Mouse (Mus musculus) Patski (cell line): Measurements from ENCODE around the gene Cdh26. TPM values are rescaled to one million over a fixed set of nuclear protein-coding genes. Genes with fewer than 3 reads are reported as not detected.

Experiments
- ATAC-seq: fragments of 100-300 bp; one replicate; pipeline ENCODE4 v1.8.0; 2021
- CTCF ChIA-PET: fragments of 350-600 bp; sonication (Branson Sonifier 250); formaldehyde crosslinking; loops from one replicate; lab custom pipeline; 2022; ENCODE audit warnings: inconsistent platforms; lab: Charles Lee
- POLR2A ChIA-PET: fragments of 350-600 bp; sonication (Branson Sonifier 250); formaldehyde crosslinking; loops from one replicate; lab custom pipeline; 2022; ENCODE audit warnings: antibody characterized with exemption, inconsistent platforms; lab: Charles Lee
- DNase-seq: peaks from one replicate; pipeline ENCODE4 v3.0.0-alpha.2; 2011; ENCODE audit warnings: low read depth, low spot score
- H3K27me3 ChIP-seq: fragments of 371-371 bp; one replicate; pipeline ENCODE4 v1.5.1; 2021
- CTCF ChIP-seq: fragments of 100-300 bp; IDR thresholded peaks from one replicate; pipeline ENCODE4 v1.5.1; 2021
- in situ Hi-C: fragments of 300-500 bp; cut with MboI; formaldehyde crosslinking; loops from 3 replicates; pipeline ENCODE4 v1.11.1; 2018; ENCODE audit warnings: low pct_unique_long_range_greater_than_20kb, mixed read lengths
- polyA plus RNA-seq: library from polyadenylated mRNA; unstranded; gene quantifications from one replicate; pipeline ENCODE4 v1.2.3, GENCODE M21; 2021

Cdh26 gene
- polyA plus RNA-seq, result not detected

DNA sequence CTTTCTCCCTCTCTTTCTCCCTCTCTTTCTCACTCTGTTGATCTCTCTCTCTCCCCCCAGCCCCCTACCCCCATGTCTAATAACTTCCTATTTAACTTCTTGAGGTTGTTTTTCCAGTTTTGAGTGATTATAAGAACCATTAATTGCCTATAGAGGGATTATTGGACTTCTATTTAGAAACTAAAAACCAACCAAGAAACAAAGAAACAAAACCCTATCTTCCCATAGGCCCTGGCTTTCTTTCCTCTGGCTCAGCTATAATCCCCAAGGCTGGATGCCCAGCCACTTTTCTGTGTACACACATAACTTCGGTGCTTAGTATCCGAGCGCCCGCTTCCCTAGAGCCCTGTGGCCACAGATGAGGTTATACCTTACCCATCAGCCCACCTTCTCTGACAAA lies at the start of gene Cdh26:
Gene Cdh26 (plus strand): TSS at position 301 of the 400 bp plus-strand sequence.
- H3K27me3 ChIP-seq, result no peaks in the 10 kb centered on the region
- ChIA-PET CTCF (no interaction called here), POLR2A (no interaction called here)
- DNase-seq (no peak), ATAC-seq (no peak)
- in situ Hi-C loops, result no loop called here
- no peak for TF ChIP-seq CTCF

DNA sequence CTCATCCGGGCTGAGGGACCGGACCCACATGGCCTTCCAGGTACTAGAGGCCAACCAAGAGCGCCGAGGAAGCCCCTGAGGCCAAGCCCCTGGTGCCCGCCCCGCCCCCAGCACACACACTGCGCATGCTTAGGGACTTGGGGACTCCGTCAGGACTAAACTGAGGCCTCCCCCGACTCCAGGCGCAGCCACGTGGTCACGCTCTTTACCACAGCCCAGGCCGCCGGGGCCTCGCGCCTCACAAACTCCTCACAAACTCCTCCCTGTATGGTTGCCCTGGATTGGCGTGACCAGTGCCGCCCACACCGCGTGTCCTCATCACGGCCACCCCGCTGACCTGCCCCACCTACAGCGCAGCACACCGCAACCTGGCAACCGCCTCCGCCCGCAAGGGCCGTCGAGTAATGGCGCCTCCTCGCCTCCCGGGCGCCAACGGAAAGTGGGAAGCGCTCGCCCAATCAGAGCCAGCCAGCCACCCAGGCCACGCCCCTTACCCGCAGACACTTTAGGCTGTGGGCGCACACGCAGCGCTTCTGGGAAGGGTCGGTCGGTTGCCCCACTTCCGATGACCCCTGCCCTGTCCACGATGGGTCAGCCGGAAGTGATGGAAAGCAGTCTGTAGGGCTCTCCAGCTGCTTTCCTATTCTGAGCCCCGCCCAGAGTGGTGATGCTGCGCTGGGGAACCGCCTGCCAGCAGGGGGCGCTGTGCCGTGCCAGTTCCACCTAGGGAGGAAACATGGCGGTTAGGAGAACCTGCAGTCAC lies 23.1 kb upstream of the Cdh26 start, which contains the start of gene Sycp2:
Gene Sycp2 (minus strand): TSS at position 633 of the 763 bp plus-strand sequence.
- ATAC-seq, result no peak
- POLR2A ChIA-PET, result no interaction called here
- in situ Hi-C loops, result no loop called here

DNA sequence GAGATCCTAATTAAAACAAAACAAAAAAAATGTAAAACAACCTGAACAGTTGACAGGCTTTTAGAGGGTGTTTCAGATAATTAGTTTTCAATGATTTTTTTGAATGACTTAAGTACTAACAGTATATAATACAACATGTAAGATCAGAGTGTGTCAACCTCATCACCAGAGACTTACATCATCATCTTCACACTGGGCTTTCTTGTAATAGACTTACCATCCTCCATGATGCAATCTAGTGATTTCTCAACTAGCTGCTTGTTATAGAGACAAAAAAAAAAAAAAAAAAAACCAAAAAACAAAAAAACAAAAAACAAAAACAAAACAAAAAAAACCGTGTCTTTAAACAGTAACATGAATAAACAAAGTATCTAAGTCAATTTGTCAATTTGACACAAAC lies 21.3 kb upstream of the Cdh26 start:
- in situ Hi-C loops, result no loop called here
- ATAC-seq, result no peak

More for the DNA sequence above, 23.1 kb upstream of the Cdh26 start, which contains the start of gene Sycp2:
- TF ChIP-seq CTCF, result no peak
- CTCF ChIA-PET, result no interaction called here
- H3K27me3 ChIP-seq, result peaks cover 24% of the 10 kb centered on the region
- DNase-seq, result no peak

DNA sequence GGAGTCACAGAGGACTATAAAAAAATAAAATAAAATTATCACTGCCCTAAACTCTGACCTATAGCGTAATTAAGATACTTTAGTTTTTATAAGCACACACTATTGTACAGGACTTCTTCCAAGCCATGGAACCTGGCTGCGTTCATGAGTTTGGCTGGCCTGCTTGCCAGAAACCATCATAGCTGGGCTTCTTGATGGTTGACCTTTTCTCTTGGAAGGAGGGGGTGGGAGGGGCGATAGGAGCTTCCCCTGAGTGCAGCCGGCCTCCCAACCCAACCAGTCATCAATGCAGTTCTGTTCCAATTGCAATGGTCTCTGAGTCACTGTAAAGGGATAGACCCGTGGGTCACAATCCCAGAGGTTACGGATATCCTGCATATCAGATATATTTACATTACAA lies 20.0 kb upstream of the Cdh26 start:
- in situ Hi-C loops, result no loop called here
- POLR2A ChIA-PET, result no interaction called here
- no peak for TF ChIP-seq CTCF
- CTCF ChIA-PET, result no interaction called here
- no peak for DNase-seq
- no peak for ATAC-seq
- H3K27me3 ChIP-seq, result peaks cover 3% of the 10 kb centered on the region

More for the DNA sequence above, 21.3 kb upstream of the Cdh26 start:
- ChIA-PET CTCF (no interaction called here), POLR2A (no interaction called here)
- no peak for TF ChIP-seq CTCF
- H3K27me3 ChIP-seq, result peaks cover 6% of the 10 kb centered on the region
- DNase-seq, result no peak

DNA sequence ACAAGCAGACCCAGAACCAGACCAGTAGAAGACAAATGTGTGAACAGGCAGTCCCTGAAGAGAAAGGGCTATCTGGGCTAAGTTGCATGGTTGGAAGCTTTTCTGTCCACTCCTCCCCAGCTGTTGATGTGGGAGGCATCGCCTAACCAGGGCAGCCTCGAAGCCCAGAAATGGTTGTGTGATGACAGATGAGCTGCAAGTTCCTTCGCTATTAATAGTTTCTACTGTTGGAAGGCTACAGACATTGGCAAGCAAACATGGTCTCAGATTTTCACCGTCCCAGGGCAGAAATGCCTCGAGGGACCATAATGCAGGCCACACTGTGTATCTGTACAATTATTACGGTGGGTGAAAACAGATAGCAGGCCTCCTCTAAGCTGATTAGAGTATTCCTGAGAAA lies 17.7 kb upstream of the Cdh26 start:
- POLR2A ChIA-PET, result no interaction called here
- CTCF ChIA-PET, result no interaction called here
- TF ChIP-seq CTCF, result no peak
- in situ Hi-C loops, result no loop called here
- H3K27me3 ChIP-seq, result no peaks in the 10 kb centered on the region
- no peak for DNase-seq
- ATAC-seq, result no peak

DNA sequence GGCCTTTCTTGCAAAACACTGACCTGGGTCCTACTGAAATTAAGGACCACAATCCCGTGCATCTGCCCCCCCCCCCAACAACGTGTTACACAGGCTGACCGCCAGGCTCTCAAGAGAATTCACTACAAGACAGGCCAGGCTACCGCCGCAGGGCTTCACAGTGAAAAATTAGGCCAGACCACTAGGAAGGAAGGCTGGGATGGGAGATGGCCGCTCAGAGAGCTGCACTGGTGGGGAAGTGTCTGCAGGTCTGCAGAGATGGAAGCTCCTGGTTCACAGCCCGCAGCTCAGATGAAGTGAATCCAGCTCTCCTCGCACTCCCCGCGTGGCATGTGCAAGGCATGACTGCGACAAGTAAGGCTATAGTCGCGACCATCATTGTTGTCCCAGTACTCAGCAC lies 17.2 kb upstream of the Cdh26 start:
- no peaks in the 10 kb centered on the region for H3K27me3 ChIP-seq
- no peak for TF ChIP-seq CTCF
- CTCF ChIA-PET, result no interaction called here
- DNase-seq (no peak), ATAC-seq (no peak)
- in situ Hi-C loops, result no loop called here
- POLR2A ChIA-PET, result no interaction called here

DNA sequence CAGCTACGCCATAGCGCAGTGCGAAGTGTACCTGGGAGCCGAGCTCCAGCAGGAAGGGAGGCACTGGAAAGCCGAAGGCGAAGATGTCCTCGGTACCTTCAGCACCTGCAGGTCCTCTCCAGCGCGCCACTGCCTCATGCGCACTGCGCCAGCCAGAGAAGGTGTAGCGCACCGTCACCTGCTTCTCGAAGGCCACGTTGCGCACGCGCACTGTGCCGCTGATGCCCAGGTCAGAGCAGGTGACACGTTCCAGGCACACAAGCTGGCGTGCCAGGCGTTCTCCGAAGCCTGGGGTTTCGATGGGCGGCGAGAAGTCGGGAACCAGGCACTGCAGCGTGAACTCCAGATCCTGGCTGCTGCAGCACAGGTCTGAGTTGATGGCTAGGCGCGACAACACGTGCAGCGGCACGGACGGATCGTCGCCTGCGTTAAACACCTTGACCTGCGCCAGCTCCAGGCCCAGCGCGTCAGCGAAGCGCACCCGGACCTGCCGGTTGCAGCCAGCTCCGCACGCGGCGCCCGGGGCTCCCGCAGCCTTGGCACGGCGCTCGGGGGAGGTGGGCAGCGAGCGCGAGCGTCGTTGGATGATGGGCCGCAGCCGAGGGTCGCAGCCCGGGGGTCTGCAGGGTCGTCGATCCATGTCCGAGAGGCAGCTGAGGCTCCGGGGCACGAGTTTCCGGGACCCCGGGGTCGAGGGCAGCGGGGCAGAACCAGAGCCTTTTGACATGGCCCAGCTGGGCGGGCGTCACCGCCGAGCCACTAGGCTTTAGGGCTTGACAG lies 16.7 kb upstream of the Cdh26 start:
- H3K27me3 ChIP-seq, result no peaks in the 10 kb centered on the region
- TF ChIP-seq CTCF, result no peak
- DNase-seq (no peak), ATAC-seq (no peak)
- in situ Hi-C loops, result no loop called here
- ChIA-PET POLR2A (no interaction called here), CTCF (no interaction called here)

DNA sequence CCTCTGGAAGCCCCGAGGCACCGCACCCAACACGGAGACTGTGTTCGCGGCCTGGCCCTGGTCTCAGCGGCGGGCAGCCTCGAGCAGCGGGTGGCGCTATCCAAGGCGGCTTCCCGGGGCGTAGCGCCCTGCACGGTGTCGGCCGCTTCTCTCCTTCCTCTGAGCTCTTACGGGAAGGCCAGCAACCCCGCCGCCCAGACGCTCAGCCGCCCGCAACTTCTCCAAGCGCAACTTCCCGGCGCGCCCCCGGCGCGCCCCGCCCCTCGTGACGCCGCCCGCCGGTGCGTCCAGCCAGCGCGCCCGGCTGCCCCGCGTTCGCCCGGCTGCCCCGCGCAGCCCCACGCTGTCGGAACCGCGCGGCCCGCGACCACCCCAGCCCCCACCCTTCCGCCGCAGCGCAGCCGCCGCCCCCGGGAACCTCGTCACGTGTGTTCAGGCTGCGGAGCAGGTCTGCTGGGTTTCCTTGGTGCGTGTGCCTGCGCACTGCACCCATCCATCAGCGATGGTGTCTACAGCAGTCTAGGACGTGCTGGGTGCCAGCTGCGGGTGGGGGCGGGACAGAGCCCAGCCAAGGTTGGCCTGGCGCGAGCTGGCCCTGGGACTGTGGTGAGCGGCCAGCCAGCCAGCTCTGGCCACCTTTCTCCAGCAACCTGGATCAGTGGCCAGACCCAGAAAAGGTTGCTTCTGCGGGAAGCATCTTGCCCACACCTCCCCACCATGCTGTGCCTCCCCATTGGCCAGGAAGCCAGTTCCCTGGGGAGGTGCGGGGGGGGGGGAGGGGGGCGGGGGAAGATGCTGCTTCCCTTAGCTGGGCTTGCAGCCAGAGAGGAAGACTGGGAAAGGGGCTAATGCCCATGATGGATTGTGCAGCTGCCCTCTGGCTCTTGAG lies 15.8 kb upstream of the Cdh26 start, which contains the start of the genes Ppp1r3d and Fam217b:
Gene Ppp1r3d (minus strand): TSS at position 212 of the 889 bp plus-strand sequence.
Gene Fam217b (plus strand): TSS at position 264 of the 889 bp plus-strand sequence.
- ChIA-PET POLR2A (no interaction called here), CTCF (no interaction called here)
- no peak for TF ChIP-seq CTCF
- peak; percentile 91 for ATAC-seq
- no peak for DNase-seq
- in situ Hi-C loops, result no loop called here
- H3K27me3 ChIP-seq, result no peaks in the 10 kb centered on the region

DNA sequence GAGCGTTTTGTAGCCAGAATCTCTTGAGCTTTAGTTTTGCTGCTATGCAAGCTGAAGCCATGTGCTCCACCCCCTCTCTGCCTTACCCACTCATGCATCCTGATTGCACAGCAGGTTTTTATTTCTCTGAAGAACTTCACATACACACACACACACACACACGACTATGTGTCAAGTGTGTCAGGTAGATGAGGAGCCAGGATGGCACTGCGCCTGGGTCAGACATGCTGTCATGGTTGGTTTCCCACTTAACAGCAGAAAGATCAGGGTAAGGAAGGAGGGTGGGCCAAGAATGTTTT lies 15.2 kb upstream of the Cdh26 start:
- no peak for TF ChIP-seq CTCF
- DNase-seq (no peak), ATAC-seq (peak; percentile 15)
- POLR2A ChIA-PET, result no interaction called here
- no peaks in the 10 kb centered on the region for H3K27me3 ChIP-seq
- CTCF ChIA-PET, result interaction anchor here (0.8 kb wide), 1 partner anchor 289 kb away, joined by 3 read pairs; no protein-coding TSS in a partner anchor
- in situ Hi-C loops, result no loop called here

DNA sequence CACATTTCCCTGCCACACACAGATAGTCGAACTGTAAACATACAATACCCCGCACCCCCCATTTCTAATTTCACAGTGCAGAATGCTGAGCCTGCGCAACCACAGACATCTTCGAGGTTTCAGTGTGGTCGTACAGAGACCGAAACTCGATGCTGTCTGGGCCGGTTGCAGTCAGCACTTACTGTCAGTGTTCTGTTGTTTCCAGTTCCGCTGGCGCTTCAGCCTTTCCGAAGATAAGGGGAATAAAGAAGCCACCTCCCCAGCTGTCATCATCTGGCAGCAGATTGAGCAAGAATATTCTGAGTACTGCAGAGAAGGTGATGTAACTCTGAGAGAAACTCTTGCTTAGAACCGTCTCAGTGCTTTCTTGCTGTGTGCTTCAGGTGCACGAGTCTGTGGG lies 13.9 kb upstream of the Cdh26 start:
- ATAC-seq (no peak), DNase-seq (no peak)
- no peaks in the 10 kb centered on the region for H3K27me3 ChIP-seq
- CTCF ChIA-PET, result no interaction called here
- in situ Hi-C loops, result no loop called here
- TF ChIP-seq CTCF, result no peak
- POLR2A ChIA-PET, result no interaction called here
